Mouse (Mus musculus): ENCODE results near the gene Pbx1. TPM values are rescaled to one million over a fixed set of nuclear protein-coding genes. Genes with fewer than 3 reads are reported as not detected.

Pbx1 gene
- total RNA-seq, 1 experiment from 2014 or later = 44.5 TPM

GRCm38 (mm10) chr1:168233182-168233581, 198.9 kb downstream of the Pbx1 start:
- ATAC-seq (replicated peaks in 1 of 2; ENCODE audit: insufficient read depth in 1 of 2, low FRiP score in 2 of 2, low TSS enrichment in 1 of 2, low read depth in 1 of 2, poor library complexity in 2 of 2, severe bottlenecking in 2 of 2) = peak; percentile 72 to 73

GRCm38 (mm10) chr1:168231548-168232429, 200.3 kb downstream of the Pbx1 start:
- no peak for ATAC-seq (replicated peaks in 1 of 2; ENCODE audit: insufficient read depth in 1 of 2, low FRiP score in 2 of 2, low TSS enrichment in 1 of 2, low read depth in 1 of 2, poor library complexity in 2 of 2, severe bottlenecking in 2 of 2)

GRCm38 (mm10) chr1:168230858-168231257, 201.2 kb downstream of the Pbx1 start:
- no peak for ATAC-seq (replicated peaks in 1 of 2; ENCODE audit: insufficient read depth in 1 of 2, low FRiP score in 2 of 2, low TSS enrichment in 1 of 2, low read depth in 1 of 2, poor library complexity in 2 of 2, severe bottlenecking in 2 of 2)

GRCm38 (mm10) chr1:168230134-168230533, 201.9 kb downstream of the Pbx1 start:
- no peak for ATAC-seq (replicated peaks in 1 of 2; ENCODE audit: insufficient read depth in 1 of 2, low FRiP score in 2 of 2, low TSS enrichment in 1 of 2, low read depth in 1 of 2, poor library complexity in 2 of 2, severe bottlenecking in 2 of 2)

GRCm38 (mm10) chr1:168228756-168229526, 203.1 kb downstream of the Pbx1 start:
- ATAC-seq (replicated peaks in 1 of 2; ENCODE audit: insufficient read depth in 1 of 2, low FRiP score in 2 of 2, low TSS enrichment in 1 of 2, low read depth in 1 of 2, poor library complexity in 2 of 2, severe bottlenecking in 2 of 2) = no peak

- ATAC-seq (replicated peaks in 1 of 2; ENCODE audit: insufficient read depth in 1 of 2, low FRiP score in 2 of 2, low TSS enrichment in 1 of 2, low read depth in 1 of 2, poor library complexity in 2 of 2, severe bottlenecking in 2 of 2) = peak; percentile 38 to 40
These were observed 205.9 kb downstream of the Pbx1 start for GRCm38 (mm10) chr1:168226150-168226549.

DNA sequence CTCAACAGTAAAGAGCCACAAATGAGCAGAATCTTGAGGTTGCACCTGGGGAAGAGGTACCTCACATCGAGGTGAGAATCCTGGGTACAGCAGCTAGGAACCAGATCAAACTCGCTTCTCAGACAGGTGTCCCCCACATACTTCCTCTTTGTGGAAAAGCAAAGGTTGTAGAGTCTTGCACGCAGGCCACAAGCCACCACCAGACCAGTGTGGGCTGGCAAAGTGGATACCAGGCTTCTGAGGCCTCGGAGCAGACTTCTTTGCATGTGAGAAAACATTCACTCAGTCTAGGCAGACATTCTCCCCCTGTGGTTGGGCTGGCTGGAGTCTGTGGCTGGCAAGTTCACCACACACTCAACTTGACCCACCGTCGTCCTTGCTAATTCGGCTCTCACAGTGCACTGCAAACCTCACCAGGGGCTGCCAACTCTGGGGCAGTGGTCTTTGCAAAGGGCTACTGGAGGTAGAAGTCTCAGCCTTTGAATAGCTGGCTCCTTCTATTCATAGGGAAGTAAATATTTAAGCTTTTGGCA, 206.4 kb downstream of the Pbx1 start:
- ATAC-seq (replicated peaks in 1 of 2; ENCODE audit: insufficient read depth in 1 of 2, low FRiP score in 2 of 2, low TSS enrichment in 1 of 2, low read depth in 1 of 2, poor library complexity in 2 of 2, severe bottlenecking in 2 of 2) = peak; percentile 83 to 84

DNA sequence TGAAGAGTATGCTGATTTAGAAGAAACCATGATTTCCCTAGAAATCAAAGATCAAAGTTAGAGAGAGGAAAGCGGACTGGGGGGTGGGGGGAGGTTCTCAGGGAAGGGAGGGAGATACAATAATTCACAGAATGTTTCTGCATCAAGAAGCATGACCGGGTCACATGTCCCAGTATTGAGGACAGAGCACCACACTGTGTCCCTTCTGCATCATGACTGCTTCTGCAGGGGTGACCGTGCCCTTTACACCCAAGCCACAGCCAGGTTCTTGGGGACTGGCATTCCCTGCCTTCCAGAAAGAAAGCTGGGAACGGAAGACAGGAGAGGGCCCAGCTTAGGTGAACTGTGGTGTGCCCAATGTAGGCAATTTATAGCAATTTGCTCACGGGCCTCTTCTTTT, 207.9 kb downstream of the Pbx1 start:
- no peak for ATAC-seq (replicated peaks in 1 of 2; ENCODE audit: insufficient read depth in 1 of 2, low FRiP score in 2 of 2, low TSS enrichment in 1 of 2, low read depth in 1 of 2, poor library complexity in 2 of 2, severe bottlenecking in 2 of 2)

- no peak for ATAC-seq (replicated peaks in 1 of 2; ENCODE audit: insufficient read depth in 1 of 2, low FRiP score in 2 of 2, low TSS enrichment in 1 of 2, low read depth in 1 of 2, poor library complexity in 2 of 2, severe bottlenecking in 2 of 2)
These were observed 209.3 kb downstream of the Pbx1 start for GRCm38 (mm10) chr1:168222794-168223193.

DNA sequence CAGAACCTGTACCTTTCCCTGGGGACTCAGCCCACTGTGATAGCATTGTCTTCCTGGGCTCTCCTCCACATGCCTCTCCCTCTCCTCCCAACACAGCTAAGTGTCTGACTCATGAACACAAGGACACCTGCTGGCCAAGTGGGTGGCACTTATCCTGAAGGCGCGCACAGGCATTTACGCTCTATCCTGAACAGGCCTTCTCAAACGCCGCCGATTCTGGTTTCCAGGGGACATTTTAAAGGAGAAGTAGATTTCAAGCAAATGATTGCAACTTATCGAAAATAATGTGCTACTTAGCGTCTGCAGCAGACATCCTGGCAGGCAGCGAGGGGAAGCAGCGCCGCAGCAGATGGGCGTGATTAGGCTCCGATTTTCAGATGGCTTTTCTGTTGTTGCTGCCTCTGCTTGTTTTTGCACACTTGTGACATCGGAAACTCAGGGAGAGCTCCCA, 211.0 kb downstream of the Pbx1 start:
- ATAC-seq (replicated peaks in 1 of 2; ENCODE audit: insufficient read depth in 1 of 2, low FRiP score in 2 of 2, low TSS enrichment in 1 of 2, low read depth in 1 of 2, poor library complexity in 2 of 2, severe bottlenecking in 2 of 2) = peak; percentile 14 to 18; a peak in 1 of 4 replicates

- no peak for ATAC-seq (replicated peaks in 1 of 2; ENCODE audit: insufficient read depth in 1 of 2, low FRiP score in 2 of 2, low TSS enrichment in 1 of 2, low read depth in 1 of 2, poor library complexity in 2 of 2, severe bottlenecking in 2 of 2)
These were observed 215.9 kb downstream of the Pbx1 start for GRCm38 (mm10) chr1:168215896-168216747.

DNA sequence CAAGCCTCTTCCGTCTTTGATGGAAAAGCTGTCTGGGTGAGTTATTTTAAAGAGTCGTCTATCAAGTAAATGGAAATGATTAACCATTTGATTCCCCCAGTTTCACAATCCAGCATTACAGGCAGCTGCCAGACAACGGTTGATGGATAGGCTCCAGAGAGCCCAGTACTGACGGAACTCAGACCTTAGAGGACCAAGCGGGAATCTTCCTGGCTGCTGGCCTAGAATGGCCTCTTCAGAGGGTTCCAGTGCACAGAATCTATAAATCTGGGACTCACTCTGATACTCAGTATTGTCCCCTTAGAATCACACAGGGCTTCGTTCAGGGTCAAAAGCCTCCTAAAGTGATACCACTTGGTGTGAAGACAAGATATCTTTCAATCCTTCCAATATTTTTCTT, 216.6 kb downstream of the Pbx1 start:
- ATAC-seq (replicated peaks in 1 of 2; ENCODE audit: insufficient read depth in 1 of 2, low FRiP score in 2 of 2, low TSS enrichment in 1 of 2, low read depth in 1 of 2, poor library complexity in 2 of 2, severe bottlenecking in 2 of 2) = no peak

GRCm38 (mm10) chr1:168214040-168214443, 218.0 kb downstream of the Pbx1 start:
- ATAC-seq (replicated peaks in 1 of 2; ENCODE audit: insufficient read depth in 1 of 2, low FRiP score in 2 of 2, low TSS enrichment in 1 of 2, low read depth in 1 of 2, poor library complexity in 2 of 2, severe bottlenecking in 2 of 2) = peak; percentile 74 to 77

DNA sequence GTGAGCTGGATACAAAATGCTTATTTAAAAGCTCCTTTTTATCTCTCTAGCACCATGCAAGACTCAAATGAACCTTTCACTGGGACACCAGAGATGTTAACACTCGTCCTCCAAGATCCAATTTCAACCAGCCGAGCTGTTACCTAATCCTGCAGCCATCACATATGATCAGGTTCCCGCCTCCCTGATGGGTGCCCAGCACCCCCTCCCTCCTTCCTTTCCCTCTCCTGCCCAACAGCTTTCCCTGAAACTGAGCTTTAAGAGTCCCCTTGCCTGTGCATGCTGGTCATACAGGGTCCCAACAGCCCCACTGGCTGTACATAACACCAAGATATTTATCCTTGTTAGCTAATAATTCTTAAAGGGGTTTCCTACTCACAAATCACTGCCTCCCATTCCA, 218.5 kb downstream of the Pbx1 start:
- ATAC-seq (replicated peaks in 1 of 2; ENCODE audit: insufficient read depth in 1 of 2, low FRiP score in 2 of 2, low TSS enrichment in 1 of 2, low read depth in 1 of 2, poor library complexity in 2 of 2, severe bottlenecking in 2 of 2) = no peak

DNA sequence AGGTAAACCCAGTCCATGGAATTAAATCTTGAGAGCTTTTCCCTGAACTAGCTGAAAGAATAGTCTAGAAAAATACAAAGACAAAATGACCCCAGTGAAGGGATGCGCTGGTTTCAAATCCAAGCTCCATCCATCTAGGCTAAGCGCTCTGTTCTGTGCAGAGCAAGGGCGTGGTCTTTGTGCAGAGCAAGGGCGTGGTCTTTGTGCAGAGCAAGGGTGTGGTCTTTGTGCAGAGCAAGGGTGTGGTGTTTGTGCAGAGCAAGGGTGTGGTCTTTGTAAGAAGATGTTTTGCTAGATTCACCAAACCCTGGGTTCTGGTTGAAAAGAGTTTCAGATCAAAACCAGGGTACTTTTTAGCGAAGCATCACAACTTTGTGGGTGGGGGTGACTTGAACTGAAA, 221.7 kb downstream of the Pbx1 start:
- no peak for ATAC-seq (replicated peaks in 1 of 2; ENCODE audit: insufficient read depth in 1 of 2, low FRiP score in 2 of 2, low TSS enrichment in 1 of 2, low read depth in 1 of 2, poor library complexity in 2 of 2, severe bottlenecking in 2 of 2)

- no peak for ATAC-seq (replicated peaks in 1 of 2; ENCODE audit: insufficient read depth in 1 of 2, low FRiP score in 2 of 2, low TSS enrichment in 1 of 2, low read depth in 1 of 2, poor library complexity in 2 of 2, severe bottlenecking in 2 of 2)
These were observed 231.4 kb downstream of the Pbx1 start for GRCm38 (mm10) chr1:168200570-168201156.

GRCm38 (mm10) chr1:168198276-168198675, 233.8 kb downstream of the Pbx1 start:
- no peak for ATAC-seq (replicated peaks in 1 of 2; ENCODE audit: insufficient read depth in 1 of 2, low FRiP score in 2 of 2, low TSS enrichment in 1 of 2, low read depth in 1 of 2, poor library complexity in 2 of 2, severe bottlenecking in 2 of 2)
